Mouse (Mus musculus) megakaryocyte, embryonic 14.5 days (primary cell): ENCODE data around the gene Sox3. TPM values are rescaled to one million over a fixed set of nuclear protein-coding genes. Genes with fewer than 3 reads are reported as not detected.

Experiments used
- H3K27me3 ChIP-seq: replicated peaks from 2 replicates; pipeline ENCODE3; 2012; ENCODE audit warnings: inconsistent platforms
- H3K36me3 ChIP-seq: replicated peaks from 2 replicates; pipeline ENCODE3; 2012; ENCODE audit warnings: low read length, inconsistent platforms, mixed read lengths
- H3K4me1 ChIP-seq: 2 replicates; pipeline ENCODE4 v1.6.1; 2012; ENCODE audit warnings: inconsistent platforms
- H3K4me3 ChIP-seq: replicated peaks from 2 replicates; pipeline ENCODE3; 2012; ENCODE audit warnings: moderate library complexity, mild to moderate bottlenecking, inconsistent platforms
- H3K9me3 ChIP-seq: 2 replicates; pipeline ENCODE4 v1.6.1; 2012; ENCODE audit warnings: inconsistent platforms
- FLI1 ChIP-seq: IDR thresholded peaks from 2 replicates; pipeline ENCODE4 v1.6.1; 2012; ENCODE audit warnings: low read length, inconsistent platforms, mixed read lengths
- GATA1 ChIP-seq: IDR thresholded peaks from 3 replicates; pipeline ENCODE4 v1.6.1; 2012; ENCODE audit warnings: mixed read lengths, low read length, inconsistent platforms, borderline replicate concordance
- polyA plus RNA-seq: library from polyadenylated mRNA; stranded (reverse); fragments of >175 nt; gene quantifications from 2 replicates; pipeline ENCODE4 v1.2.3, GENCODE M21; 2012; ENCODE audit warnings: low replicate concordance; ENCODE audit not compliant: insufficient read depth

The Sox3 gene
- not detected in 2 replicates for polyA plus RNA-seq

- Histone ChIP-seq H3K4me1 (peaks cover 18% of the 10 kb centered on the region), H3K9me3 (peaks cover 40% of the 10 kb centered on the region), H3K27me3 (peaks cover 92% of the 10 kb centered on the region), H3K36me3 (no peaks in the 10 kb centered on the region), H3K4me3 (peak within 1 kb of the TSS; percentile 89)
- no peak for TF ChIP-seq FLI1
- no peak for TF ChIP-seq GATA1
Observed at GRCm38 (mm10) chrX:60892801-60893681, at the start of gene Sox3. Gene Sox3 (minus strand): TSS chrX:60893430.

GRCm38 (mm10) chrX:60940225-60940624, 47.0 kb upstream of the Sox3 start:
- H3K9me3 ChIP-seq: 0 out of 2 replicates have a peak, but pooled peaks cover 3% of the 10 kb centered on the region
- H3K4me1 ChIP-seq: no peaks in the 10 kb centered on the region
- H3K36me3 ChIP-seq: no peaks in the 10 kb centered on the region
- H3K27me3 ChIP-seq: peaks cover 3% of the 10 kb centered on the region
- no peak overlapping the region for H3K4me3 ChIP-seq
- TF ChIP-seq GATA1 (no peak), FLI1 (no peak)

- Histone ChIP-seq H3K9me3 (peaks cover 7% of the 10 kb centered on the region), H3K36me3 (no peaks in the 10 kb centered on the region), H3K4me3 (no peak overlapping the region), H3K4me1 (no peaks in the 10 kb centered on the region), H3K27me3 (peaks cover 48% of the 10 kb centered on the region)
- TF ChIP-seq FLI1 (no peak), GATA1 (no peak)
Observed at GRCm38 (mm10) chrX:60899546-60899945, 6.3 kb upstream of the Sox3 start.

- no peak for TF ChIP-seq GATA1
- no peak for TF ChIP-seq FLI1
- peaks cover 57% of the 10 kb centered on the region for H3K27me3 ChIP-seq
- H3K9me3 ChIP-seq: peaks cover 14% of the 10 kb centered on the region
- no peaks in the 10 kb centered on the region for H3K36me3 ChIP-seq
- H3K4me1 ChIP-seq: no peaks in the 10 kb centered on the region
- no peak overlapping the region for H3K4me3 ChIP-seq
Observed at GRCm38 (mm10) chrX:60898641-60899040, 5.4 kb upstream of the Sox3 start.

- peaks cover 77% of the 10 kb centered on the region for H3K27me3 ChIP-seq
- no peaks in the 10 kb centered on the region for H3K36me3 ChIP-seq
- peaks cover 33% of the 10 kb centered on the region for H3K9me3 ChIP-seq
- peaks cover 15% of the 10 kb centered on the region for H3K4me1 ChIP-seq
- TF ChIP-seq FLI1 (no peak), GATA1 (no peak)
- no peak overlapping the region for H3K4me3 ChIP-seq
Observed at GRCm38 (mm10) chrX:60896296-60896695, 3.1 kb upstream of the Sox3 start.

GRCm38 (mm10) chrX:60895416-60895815, 2.2 kb upstream of the Sox3 start:
- Histone ChIP-seq H3K27me3 (peaks cover 80% of the 10 kb centered on the region), H3K36me3 (no peaks in the 10 kb centered on the region), H3K4me1 (peaks cover 18% of the 10 kb centered on the region), H3K4me3 (no peak overlapping the region), H3K9me3 (peaks cover 39% of the 10 kb centered on the region)
- no peak for TF ChIP-seq FLI1
- TF ChIP-seq GATA1: no peak

GRCm38 (mm10) chrX:60893720-60894543, 702 bp upstream of the Sox3 start:
- peaks cover 94% of the 10 kb centered on the region for H3K27me3 ChIP-seq
- H3K4me1 ChIP-seq: peaks cover 18% of the 10 kb centered on the region
- no peaks in the 10 kb centered on the region for H3K36me3 ChIP-seq
- no peak overlapping the region for H3K4me3 ChIP-seq
- H3K9me3 ChIP-seq: peaks cover 40% of the 10 kb centered on the region
- no peak for TF ChIP-seq FLI1
- TF ChIP-seq GATA1: no peak

GRCm38 (mm10) chrX:60892098-60892800, 981 bp downstream of the Sox3 start:
- Histone ChIP-seq H3K36me3 (no peaks in the 10 kb centered on the region), H3K27me3 (peaks cover 90% of the 10 kb centered on the region), H3K4me1 (peaks cover 18% of the 10 kb centered on the region)

More at GRCm38 (mm10) chrX:60892098-60892800, 981 bp downstream of the Sox3 start:
- Histone ChIP-seq H3K4me3 (peak overlapping the region; percentile 89), H3K9me3 (peaks cover 40% of the 10 kb centered on the region)
- TF ChIP-seq GATA1: no peak
- TF ChIP-seq FLI1: no peak
